Mouse (Mus musculus) stomach, embryonic 14.5 days (tissue): ENCODE measurements at regions not wholly inside any gene's neighbourhood (a gene's known extent, or its start where the extent isn't known, plus 50 kb on each side); places are given as distances from the start of the nearest gene placed in this dataset.

Experiments
- ATAC-seq: fragments of 200-750 bp; cut with Nextera tagmentation; 2 replicates; pipeline ENCODE4 v1.8.0; 2017; ENCODE audit warnings: low read depth, moderate TSS enrichment; ENCODE audit not compliant: insufficient number of reproducible peaks, insufficient read depth, low FRiP score
- H3K27ac ChIP-seq: fragments of 300-500 bp; sonication (generic); 2 replicates; pipeline ENCODE4 v1.5.1; 2014; ENCODE audit warnings: mild to moderate bottlenecking, low read length, moderate library complexity, mixed read lengths
- H3K27me3 ChIP-seq: fragments of 300-500 bp; sonication (generic); 2 replicates; pipeline ENCODE4 v1.6.1; 2014; ENCODE audit warnings: low read length, control low read depth, mixed read lengths; ENCODE audit not compliant: control insufficient read depth, insufficient read depth
- H3K36me3 ChIP-seq: fragments of 300-500 bp; sonication (generic); 2 replicates; pipeline ENCODE4 v1.6.1; 2014; ENCODE audit warnings: mild to moderate bottlenecking, control low read depth, low read length, moderate library complexity, mixed read lengths; ENCODE audit not compliant: control insufficient read depth, insufficient read depth
- H3K4me1 ChIP-seq: fragments of 300-500 bp; sonication (generic); 2 replicates; pipeline ENCODE4 v1.6.1; 2014; ENCODE audit warnings: low read length, control low read depth, mixed read lengths; ENCODE audit not compliant: control insufficient read depth, insufficient read depth
- H3K4me2 ChIP-seq: fragments of 300-500 bp; sonication (generic); replicated peaks from 2 replicates; pipeline ENCODE4 v1.6.1; 2014; ENCODE audit warnings: low read depth, low read length, control low read depth
- H3K4me3 ChIP-seq: fragments of 300-500 bp; sonication (generic); 2 replicates; pipeline ENCODE4 v1.5.1; 2014; ENCODE audit warnings: low read depth, low read length, control low read depth
- H3K9ac ChIP-seq: fragments of 300-500 bp; sonication (generic); replicated peaks from 2 replicates; pipeline ENCODE4 v1.6.1; 2014; ENCODE audit warnings: low read depth, mild to moderate bottlenecking, control low read depth, low read length, moderate library complexity, mixed read lengths
- H3K9me3 ChIP-seq: fragments of 300-500 bp; sonication (generic); 2 replicates; pipeline ENCODE4 v1.6.1; 2016; ENCODE audit warnings: low read depth, low read length, control low read depth; ENCODE audit not compliant: control insufficient read depth
- WGBS: fragments of 180-500 bp; shearing (Covaris S2); extraction: QIAGEN DNeasy Blood & Tissue Kit; methylation state at CpG from one replicate; pipeline ENCODE4 v1.1.7; 2014; 5-methylcytosine and 5-hydroxymethylcytosine counted together

DNA sequence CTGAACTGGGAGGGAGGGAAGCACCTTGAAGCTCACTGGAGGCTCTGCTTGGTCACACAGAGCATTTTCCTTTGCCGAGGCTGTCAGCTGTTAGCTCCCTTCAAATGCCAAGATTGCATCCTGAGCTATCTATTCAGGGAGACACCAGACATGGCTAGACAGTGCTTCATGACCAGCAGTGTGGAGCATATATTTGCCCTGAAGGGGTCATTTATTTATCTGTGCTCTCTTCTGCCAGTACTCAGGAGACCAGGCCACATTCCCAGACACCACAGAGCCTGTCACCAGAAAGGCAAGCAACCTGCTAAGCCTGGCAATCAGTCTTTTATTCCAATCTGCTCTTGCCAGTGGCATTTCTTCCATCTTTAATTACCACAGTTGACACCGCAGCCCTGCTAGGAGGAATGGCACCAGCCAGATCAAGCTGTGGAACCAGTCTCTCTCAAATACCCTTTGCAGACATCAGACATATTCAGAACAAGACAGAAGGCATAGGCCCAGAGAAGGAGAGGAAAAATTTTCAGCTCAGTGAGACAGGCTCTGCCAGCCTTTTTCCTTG lies 186.6 kb downstream of the AI593442 start:
- 44% methylated on average over 2 of the region's 2 CpGs for WGBS
- H3K36me3 ChIP-seq: no peaks in the 10 kb centered on the region
- H3K9ac ChIP-seq: no peak overlapping the region

DNA sequence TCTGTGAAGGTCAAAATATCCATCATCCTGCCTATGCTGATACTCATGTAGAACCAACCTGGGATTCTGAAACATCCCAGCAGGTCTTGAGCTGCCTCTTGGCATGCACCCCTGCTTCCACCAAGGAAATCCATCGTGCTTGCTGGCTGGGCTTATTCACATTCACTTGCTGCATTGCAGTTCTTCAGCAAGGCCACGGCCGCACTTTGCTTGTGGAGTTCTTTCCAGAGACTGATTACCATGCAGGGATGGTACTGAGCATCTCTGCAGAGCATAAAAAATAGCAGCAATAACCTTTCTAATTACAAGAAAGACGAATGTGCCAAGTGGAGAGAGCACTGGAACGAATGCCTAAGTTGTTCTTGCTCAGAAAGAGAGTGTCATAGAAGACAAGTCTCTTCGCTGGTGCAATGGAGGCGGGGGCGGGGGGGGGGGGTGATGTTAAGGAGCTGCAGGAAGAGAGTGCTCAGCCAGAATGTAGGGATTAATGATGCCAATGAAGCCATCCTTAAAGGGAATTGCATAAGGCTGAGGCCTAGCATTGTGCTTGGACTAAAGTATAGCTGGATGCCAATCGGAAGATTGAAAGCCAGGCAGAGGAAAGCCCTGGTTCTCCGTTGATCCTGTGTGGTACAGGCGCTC lies 205.9 kb downstream of the AI593442 start:
- Histone ChIP-seq H3K4me1 (no peaks in the 10 kb centered on the region), H3K27me3 (no peaks in the 10 kb centered on the region), H3K27ac (no peak overlapping the region), H3K4me2 (no peak overlapping the region), H3K36me3 (no peaks in the 10 kb centered on the region), H3K4me3 (no peak overlapping the region), H3K9ac (no peak overlapping the region), H3K9me3 (no peaks in the 10 kb centered on the region)
- ATAC-seq: no peak
- 73% methylated on average over 11 of the region's 11 CpGs for WGBS

More for the DNA sequence above, 186.6 kb downstream of the AI593442 start:
- Histone ChIP-seq H3K4me1 (no peaks in the 10 kb centered on the region), H3K4me2 (no peak overlapping the region), H3K9me3 (no peaks in the 10 kb centered on the region), H3K4me3 (no peak overlapping the region), H3K27ac (no peak overlapping the region), H3K27me3 (no peaks in the 10 kb centered on the region)
- ATAC-seq: no peak

DNA sequence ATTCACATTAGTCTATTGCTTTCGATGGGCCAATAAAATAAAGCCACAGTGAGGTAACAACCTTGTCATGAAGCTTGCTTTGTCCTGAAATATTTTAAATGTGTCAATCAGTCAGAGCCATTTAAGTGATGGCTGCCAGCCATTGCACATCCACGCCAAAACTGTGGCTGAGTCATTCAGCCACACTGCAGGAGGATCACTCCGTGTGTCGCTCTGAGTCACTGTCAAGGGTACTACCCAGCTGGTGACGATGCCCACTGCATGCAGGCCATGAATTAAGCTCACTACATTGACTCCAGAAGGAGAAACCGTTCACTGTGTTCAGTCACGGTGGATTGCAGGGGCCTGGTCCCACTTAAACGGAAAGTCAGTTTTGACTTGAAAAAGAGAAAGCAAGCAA lies 206.7 kb downstream of the AI593442 start:
- WGBS: 79% methylated on average over 8 of the region's 8 CpGs
- Histone ChIP-seq H3K27me3 (no peaks in the 10 kb centered on the region), H3K4me3 (no peak overlapping the region), H3K4me1 (no peaks in the 10 kb centered on the region), H3K4me2 (no peak overlapping the region), H3K36me3 (no peaks in the 10 kb centered on the region), H3K27ac (no peak overlapping the region), H3K9me3 (no peaks in the 10 kb centered on the region), H3K9ac (no peak overlapping the region)
- ATAC-seq: no peak

DNA sequence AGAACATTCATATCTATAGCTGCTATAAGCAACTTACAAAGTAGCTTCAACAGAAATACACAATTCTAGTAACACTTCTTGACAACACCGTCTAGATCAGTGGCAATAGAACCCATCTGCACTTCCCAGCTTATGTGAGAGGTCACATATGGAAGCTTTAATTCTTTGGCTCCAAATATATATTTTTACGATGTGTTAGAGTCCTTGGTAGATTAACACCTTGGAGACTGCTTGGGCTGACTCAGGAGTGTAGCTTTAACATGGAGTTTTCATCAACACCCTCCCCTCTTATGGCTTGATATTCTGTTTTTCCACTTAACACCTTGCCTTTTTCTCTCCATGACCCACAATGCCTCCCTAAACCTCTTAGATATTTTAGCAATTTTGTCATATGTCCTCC lies 221.1 kb downstream of the AI593442 start:
- Histone ChIP-seq H3K27ac (no peak overlapping the region), H3K4me3 (no peak overlapping the region), H3K9ac (no peak overlapping the region), H3K4me1 (no peaks in the 10 kb centered on the region), H3K9me3 (no peaks in the 10 kb centered on the region), H3K4me2 (no peak overlapping the region), H3K27me3 (no peaks in the 10 kb centered on the region), H3K36me3 (no peaks in the 10 kb centered on the region)
- 73% methylated on average over 2 of the region's 2 CpGs for WGBS
- no peak for ATAC-seq

GRCm38 (mm10) chr9:52454445-52454844 lies 225.1 kb downstream of the AI593442 start:
- Histone ChIP-seq H3K36me3 (no peaks in the 10 kb centered on the region), H3K9ac (no peak overlapping the region), H3K27ac (no peak overlapping the region), H3K27me3 (no peaks in the 10 kb centered on the region), H3K4me3 (no peak overlapping the region), H3K4me2 (no peak overlapping the region), H3K9me3 (no peaks in the 10 kb centered on the region), H3K4me1 (no peaks in the 10 kb centered on the region)
- WGBS: 61% methylated on average over 2 of the region's 2 CpGs
- ATAC-seq: no peak

GRCm38 (mm10) chr9:52451792-52452191 lies 227.8 kb downstream of the AI593442 start:
- Histone ChIP-seq H3K4me1 (no peaks in the 10 kb centered on the region), H3K27me3 (no peaks in the 10 kb centered on the region), H3K4me2 (no peak overlapping the region), H3K36me3 (no peaks in the 10 kb centered on the region), H3K27ac (no peak overlapping the region), H3K9ac (no peak overlapping the region), H3K4me3 (no peak overlapping the region), H3K9me3 (no peaks in the 10 kb centered on the region)
- 81% methylated on average over 3 of the region's 3 CpGs for WGBS
- no peak for ATAC-seq

GRCm38 (mm10) chr9:52448245-52448644 lies 231.3 kb downstream of the AI593442 start:
- H3K27me3 ChIP-seq: no peaks in the 10 kb centered on the region
- no peak overlapping the region for H3K27ac ChIP-seq
- H3K4me3 ChIP-seq: no peak overlapping the region
- no peaks in the 10 kb centered on the region for H3K9me3 ChIP-seq
- no peak for ATAC-seq
- H3K36me3 ChIP-seq: no peaks in the 10 kb centered on the region
- H3K4me2 ChIP-seq: no peak overlapping the region
- H3K9ac ChIP-seq: no peak overlapping the region
- no peaks in the 10 kb centered on the region for H3K4me1 ChIP-seq

DNA sequence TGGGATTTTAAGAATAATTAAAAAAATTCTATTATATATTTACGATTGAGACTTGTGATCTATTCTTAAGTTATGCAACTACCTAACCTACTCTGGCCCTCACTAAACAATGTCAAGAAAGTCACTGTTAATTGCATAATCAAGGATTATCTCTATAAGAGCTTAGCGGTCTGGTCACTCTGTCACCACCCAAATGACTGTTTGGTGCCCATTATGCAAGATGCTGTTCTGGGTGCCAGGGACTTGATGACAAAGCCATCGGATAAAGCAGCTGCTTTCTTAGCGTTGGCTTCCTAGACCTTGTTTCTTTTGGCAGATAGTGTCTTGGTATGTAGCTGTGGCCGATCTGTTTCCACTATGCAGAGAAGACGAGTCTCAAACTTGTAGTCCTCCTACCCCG lies 236.4 kb downstream of the AI593442 start:
- no peak for ATAC-seq
- 91% methylated on average over 7 of the region's 7 CpGs for WGBS
- H3K9ac ChIP-seq: no peak overlapping the region

DNA sequence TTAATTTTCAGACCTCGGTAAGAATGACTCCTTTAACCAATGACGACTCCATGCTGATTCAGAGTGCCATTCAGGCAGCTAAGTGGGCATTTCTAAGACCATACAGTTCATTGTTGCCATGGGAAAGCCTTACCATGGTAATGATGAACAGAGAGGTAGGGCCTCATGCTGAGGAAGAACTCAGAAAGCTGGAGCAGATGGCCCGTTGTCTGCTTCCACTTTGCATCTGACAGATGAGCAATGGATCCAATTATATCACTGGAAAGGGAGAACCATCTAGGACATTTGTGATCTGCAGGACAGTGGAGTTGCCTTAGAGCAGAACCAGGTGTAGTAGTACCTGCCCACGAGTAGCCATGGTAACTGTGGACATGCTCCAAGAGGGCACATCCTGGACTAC lies 245.4 kb downstream of the AI593442 start:
- Histone ChIP-seq H3K27me3 (no peaks in the 10 kb centered on the region), H3K9me3 (no peaks in the 10 kb centered on the region), H3K4me2 (no peak overlapping the region), H3K27ac (no peak overlapping the region), H3K4me3 (no peak overlapping the region), H3K9ac (no peak overlapping the region), H3K4me1 (no peaks in the 10 kb centered on the region), H3K36me3 (no peaks in the 10 kb centered on the region)
- 65% methylated on average over 4 of the region's 4 CpGs for WGBS
- no peak for ATAC-seq

More for the DNA sequence above, 236.4 kb downstream of the AI593442 start:
- Histone ChIP-seq H3K36me3 (no peaks in the 10 kb centered on the region), H3K4me1 (no peaks in the 10 kb centered on the region), H3K9me3 (no peaks in the 10 kb centered on the region), H3K4me2 (no peak overlapping the region), H3K27me3 (no peaks in the 10 kb centered on the region), H3K27ac (no peak overlapping the region), H3K4me3 (no peak overlapping the region)
